Mouse (Mus musculus): Measurements from ENCODE around the gene Cfap99. TPM values are rescaled to one million over a fixed set of nuclear protein-coding genes. Genes with fewer than 3 reads are reported as not detected.
A peak's percentile ranks its signal among the peaks of the same experiment; 100 is the strongest.

Cfap99 gene
- polyA plus RNA-seq, 1 experiment = 0.15 TPM

GRCm38 (mm10) chr5:34372541-34372940 lies 84.1 kb downstream of the Cfap99 start:
- TF ChIP-seq GATA1 (IDR thresholded peaks at IDR 0.05; ENCODE audit: borderline replicate concordance, low read length) (no peak), FLI1 (IDR thresholded peaks at IDR 0.05; ENCODE audit: low read length) (no peak)
- H3K4me1 ChIP-seq = peaks cover 54% of the 10 kb centered on the region
- H3K36me3 ChIP-seq (replicated peaks; ENCODE audit: low read length) = peaks cover 10% of the 10 kb centered on the region
- no peaks in the 10 kb centered on the region for H3K9me3 ChIP-seq
- H3K27me3 ChIP-seq (replicated peaks) = no peaks in the 10 kb centered on the region
- H3K4me3 ChIP-seq (replicated peaks) = peak overlapping the region; percentile 7

Other genes starting within 250 kb of the Cfap99 start
- gene Poln, start 119.2 kb upstream of the Cfap99 start, polyA plus RNA-seq (2012; ENCODE audit: insufficient read depth, low replicate concordance) = 0.21 TPM in 1 of 2 replicates, not detected in the other
- gene Haus3, start 119.1 kb upstream of the Cfap99 start, polyA plus RNA-seq (2012; ENCODE audit: insufficient read depth, low replicate concordance) = 1.6 TPM in 1 of 2 replicates, not detected in the other
- 12.3 and 31.0 TPM in 2 replicates for gene Mxd4, start 100.9 kb upstream of the Cfap99 start, polyA plus RNA-seq (2012; ENCODE audit: insufficient read depth, low replicate concordance)
- 0.37 and 4.0 TPM in 2 replicates for gene Zfyve28, start 151 bp upstream of the Cfap99 start, polyA plus RNA-seq (2012; ENCODE audit: insufficient read depth, low replicate concordance)
- gene Rnf4, start 47.7 kb downstream of the Cfap99 start, polyA plus RNA-seq (2012; ENCODE audit: insufficient read depth, low replicate concordance) = 6.2 and 26.8 TPM in 2 replicates
- gene Fam193a, start 81.3 kb downstream of the Cfap99 start, polyA plus RNA-seq (2012; ENCODE audit: insufficient read depth, low replicate concordance) = 6.6 and 13.3 TPM in 2 replicates
- 2.0 and 7.5 TPM in 2 replicates for gene Tnip2, start 225.4 kb downstream of the Cfap99 start, polyA plus RNA-seq (2012; ENCODE audit: insufficient read depth, low replicate concordance)
- 8.6 and 17.1 TPM in 2 replicates for gene Sh3bp2, start 237.2 kb downstream of the Cfap99 start, polyA plus RNA-seq (2012; ENCODE audit: insufficient read depth, low replicate concordance)